Mouse (Mus musculus): ENCODE measurements around the gene Catsperz. TPM values are rescaled to one million over a fixed set of nuclear protein-coding genes. Genes with fewer than 3 reads are reported as not detected.

Catsperz gene
- not detected for polyA plus RNA-seq (2017; shearing (Covaris generic))

GRCm38 (mm10) chr19:6925307-6925573 is at the start of gene Catsperz:
Gene Catsperz, minus strand, starts transcription at chr19:6925380.

GRCm38 (mm10) chr19:6974211-6975205 is 49.3 kb upstream of the Catsperz start, which contains the start of gene Ppp1r14b:
Gene Ppp1r14b, plus strand, starts transcription at chr19:6974968.

GRCm38 (mm10) chr19:6942249-6942691 is 17.1 kb upstream of the Catsperz start, which contains the start of gene Gpr137:
Gene Gpr137, minus strand, starts transcription at chr19:6942480.

DNA sequence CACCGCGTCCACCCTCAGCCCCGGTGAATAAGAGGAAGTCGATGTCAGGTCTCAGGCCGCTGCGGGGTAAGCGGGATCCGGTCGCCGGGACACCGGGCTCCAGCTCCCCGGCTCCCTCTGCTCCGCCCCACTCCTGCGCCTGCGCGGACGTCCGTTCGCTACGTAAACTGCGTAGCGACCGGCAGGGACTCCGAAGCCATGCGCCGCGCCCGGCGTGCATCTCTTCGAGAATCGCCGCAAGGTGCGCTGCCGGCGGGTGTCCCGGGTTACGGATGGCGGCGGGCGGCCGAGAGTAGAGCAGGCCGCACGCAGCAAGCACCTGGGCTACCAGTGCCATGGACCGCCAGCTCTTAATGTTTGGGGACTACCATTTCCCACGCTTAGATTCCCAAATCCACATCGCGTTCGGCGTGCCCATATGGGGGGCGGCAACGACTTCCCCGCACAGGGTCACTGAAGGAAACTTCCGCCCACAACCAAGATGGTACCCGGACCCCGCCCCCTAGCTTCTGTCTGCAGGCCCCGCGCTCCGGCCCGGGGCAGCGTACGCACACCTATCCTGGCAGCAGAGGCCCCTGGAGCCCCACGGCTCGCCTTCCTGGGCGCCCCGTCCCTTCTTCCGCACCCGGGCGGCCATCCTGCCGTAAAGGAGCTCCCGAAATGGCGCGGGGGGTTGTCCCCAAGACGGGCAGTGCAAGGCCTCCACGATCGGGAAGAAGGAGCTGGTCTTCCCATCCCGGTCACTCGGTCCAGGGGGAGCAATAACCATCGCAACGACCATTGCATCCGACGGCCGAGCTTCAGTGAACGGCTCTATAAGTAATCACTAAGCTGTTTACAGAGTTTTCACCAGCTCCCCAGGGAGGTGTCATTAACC is 16.4 kb upstream of the Catsperz start, which contains the start of gene Bad:
TSS of gene Bad (plus strand) at position 490 of the 877 bp plus-strand sequence.

GRCm38 (mm10) chr19:6934195-6934977 is 9.2 kb upstream of the Catsperz start, which contains the start of gene Kcnk4:
Gene Kcnk4, minus strand, starts transcription at chr19:6934515.

GRCm38 (mm10) chr19:6921647-6922567 is 3.3 kb downstream of the Catsperz start, which contains the start of gene Esrra:
Gene Esrra, minus strand, starts transcription at chr19:6921813.

DNA sequence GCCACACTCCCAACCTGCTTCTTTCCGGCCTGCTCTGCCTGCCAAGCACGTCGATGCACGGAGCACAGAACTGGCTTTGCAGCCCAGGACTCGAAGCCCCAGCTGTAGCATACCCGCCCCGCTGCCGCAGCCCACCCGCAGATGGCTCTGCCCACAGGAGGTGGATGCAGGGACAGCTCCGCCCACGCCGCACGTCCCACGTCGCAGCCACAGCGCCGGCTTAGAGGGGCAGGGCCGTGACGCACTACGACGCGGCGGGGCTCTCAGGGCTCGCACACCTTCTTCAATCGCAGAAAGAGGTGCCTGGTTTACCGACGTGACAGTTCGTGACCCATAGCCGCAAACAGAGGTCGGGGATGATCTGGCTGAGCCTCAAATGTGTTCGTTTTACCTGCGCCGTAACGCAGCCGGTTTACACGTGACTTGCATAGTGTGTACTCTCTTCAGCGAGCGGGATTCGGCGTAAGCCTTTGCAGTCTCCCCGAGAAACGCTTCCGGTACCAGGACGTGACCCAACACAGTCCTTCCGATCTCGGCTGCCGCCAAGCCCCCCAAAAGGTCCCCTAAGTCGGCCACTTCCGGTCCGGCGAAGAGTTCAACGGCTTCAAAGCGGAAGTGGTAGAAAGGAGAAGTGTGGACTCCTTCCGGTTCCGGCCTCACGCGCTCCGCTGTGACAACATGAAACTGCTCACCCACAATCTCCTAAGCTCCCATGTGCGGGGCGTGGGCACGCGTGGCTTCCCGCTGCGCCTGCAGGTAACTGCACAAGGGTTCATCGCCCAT is 15.5 kb downstream of the Catsperz start, which contains the start of the genes Trmt112 and Prdx5:
TSS of gene Trmt112 (plus strand) at position 192 of the 783 bp plus-strand sequence.
TSS of gene Prdx5 (minus strand) at position 600 of the 783 bp plus-strand sequence.

Other genes starting within 250 kb of the Catsperz start
- gene Rps6ka4, start 84.7 kb downstream of the Catsperz start, polyA plus RNA-seq (2017; shearing (Covaris generic)): 36.4 TPM
- gene Ccdc88b, start 67.2 kb downstream of the Catsperz start, polyA plus RNA-seq (2017; shearing (Covaris generic)): 43.5 TPM
- 142 TPM for gene Trmt112, start 15.7 kb downstream of the Catsperz start, polyA plus RNA-seq (2017; shearing (Covaris generic))
- gene Prdx5, start 15.3 kb downstream of the Catsperz start, polyA plus RNA-seq (2017; shearing (Covaris generic)): 133 TPM
- 18.2 TPM for gene Esrra, start 3.6 kb downstream of the Catsperz start, polyA plus RNA-seq (2017; shearing (Covaris generic))
- not detected for gene Kcnk4, start 9.1 kb upstream of the Catsperz start, polyA plus RNA-seq (2017; shearing (Covaris generic))
- 13.8 TPM for gene Bad, start 16.5 kb upstream of the Catsperz start, polyA plus RNA-seq (2017; shearing (Covaris generic))
- gene Gpr137, start 17.1 kb upstream of the Catsperz start, polyA plus RNA-seq (2017; shearing (Covaris generic)): 7.7 TPM
- gene Ppp1r14b, start 49.6 kb upstream of the Catsperz start, polyA plus RNA-seq (2017; shearing (Covaris generic)): 107 TPM
- 12.8 TPM for gene Plcb3, start 51.1 kb upstream of the Catsperz start, polyA plus RNA-seq (2017; shearing (Covaris generic))
- gene Fkbp2, start 55.1 kb upstream of the Catsperz start, polyA plus RNA-seq (2017; shearing (Covaris generic)): 21.5 TPM
- 8.6 TPM for gene Vegfb, start 62.3 kb upstream of the Catsperz start, polyA plus RNA-seq (2017; shearing (Covaris generic))
- 43.3 TPM for gene Dnajc4, start 67.2 kb upstream of the Catsperz start, polyA plus RNA-seq (2017; shearing (Covaris generic))
- gene Nudt22, start 70.7 kb upstream of the Catsperz start, polyA plus RNA-seq (2017; shearing (Covaris generic)): 8.8 TPM
- gene Trpt1, start 70.8 kb upstream of the Catsperz start, polyA plus RNA-seq (2017; shearing (Covaris generic)): 9.1 TPM
- 211 TPM for gene Fermt3, start 94.1 kb upstream of the Catsperz start, polyA plus RNA-seq (2017; shearing (Covaris generic))
- 197 TPM for gene Stip1, start 114.6 kb upstream of the Catsperz start, polyA plus RNA-seq (2017; shearing (Covaris generic))
- gene Macrod1, start 131.4 kb upstream of the Catsperz start, polyA plus RNA-seq (2017; shearing (Covaris generic)): 20.5 TPM
- not detected for gene Flrt1, start 180.3 kb upstream of the Catsperz start, polyA plus RNA-seq (2017; shearing (Covaris generic))